Mouse (Mus musculus): Measurements from ENCODE around the gene Cfap161. TPM values are rescaled to one million over a fixed set of nuclear protein-coding genes. Genes with fewer than 3 reads are reported as not detected.

The Cfap161 gene
- polyA plus RNA-seq, 1 experiment from 2014 or later: not detected

- H3K27me3 ChIP-seq (replicated peaks): no peaks in the 10 kb centered on the region
- WGBS: 78% methylated on average over 6 of the region's 6 CpGs
- no peak overlapping the region for H3K4me2 ChIP-seq (replicated peaks)
- H3K4me1 ChIP-seq: no peaks in the 10 kb centered on the region
- H3K4me3 ChIP-seq: no peak overlapping the region
- H3K36me3 ChIP-seq: no peaks in the 10 kb centered on the region
- H3K9me3 ChIP-seq: no peaks in the 10 kb centered on the region
- no peak overlapping the region for H3K9ac ChIP-seq
- H3K27ac ChIP-seq: no peak overlapping the region
- ATAC-seq (ENCODE audit: low FRiP score, low read depth): no peak
Observed at GRCm38 (mm10) chr7:83736341-83737115, 58.2 kb downstream of the Cfap161 start.

GRCm38 (mm10) chr7:83735108-83735781, 59.4 kb downstream of the Cfap161 start:
- Histone ChIP-seq H3K36me3 (no peaks in the 10 kb centered on the region), H3K9me3 (no peaks in the 10 kb centered on the region), H3K4me2 (replicated peaks) (no peak overlapping the region), H3K27ac (no peak overlapping the region), H3K27me3 (replicated peaks) (no peaks in the 10 kb centered on the region), H3K4me1 (no peaks in the 10 kb centered on the region), H3K9ac (no peak overlapping the region), H3K4me3 (no peak overlapping the region)
- WGBS: 90% methylated on average over 7 of the region's 7 CpGs
- ATAC-seq (ENCODE audit: low FRiP score, low read depth): no peak

- Histone ChIP-seq H3K27me3 (replicated peaks) (no peaks in the 10 kb centered on the region), H3K36me3 (no peaks in the 10 kb centered on the region), H3K4me2 (replicated peaks) (no peak overlapping the region), H3K27ac (no peak overlapping the region), H3K4me1 (no peaks in the 10 kb centered on the region), H3K9me3 (no peaks in the 10 kb centered on the region), H3K9ac (no peak overlapping the region), H3K4me3 (no peak overlapping the region)
- 63% methylated on average over 6 of the region's 6 CpGs for WGBS
- ATAC-seq (ENCODE audit: low FRiP score, low read depth): no peak
Observed at GRCm38 (mm10) chr7:83734671-83735082, 60.0 kb downstream of the Cfap161 start.

DNA sequence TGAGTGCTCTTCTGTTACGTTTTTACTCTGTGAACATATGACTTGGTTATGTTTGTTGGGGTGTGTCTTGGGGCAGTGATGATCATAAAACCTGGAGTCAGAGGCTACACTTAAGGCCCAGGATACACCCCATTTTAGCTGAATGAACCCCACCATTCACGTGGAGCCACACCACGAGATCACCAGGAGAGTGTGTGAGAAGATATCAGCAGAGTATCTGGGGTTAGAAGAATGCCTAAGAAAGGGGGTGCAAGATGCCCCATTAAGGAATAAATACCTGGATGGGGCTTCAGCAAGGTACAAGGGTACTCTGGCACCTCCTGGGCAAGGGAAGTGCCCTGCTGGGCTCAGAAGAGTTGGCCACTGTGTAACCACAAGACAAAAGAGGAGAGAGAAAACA, 60.4 kb downstream of the Cfap161 start:
- Histone ChIP-seq H3K4me1 (no peaks in the 10 kb centered on the region), H3K9ac (no peak overlapping the region), H3K4me2 (replicated peaks) (no peak overlapping the region), H3K9me3 (no peaks in the 10 kb centered on the region), H3K36me3 (no peaks in the 10 kb centered on the region), H3K27me3 (replicated peaks) (no peaks in the 10 kb centered on the region), H3K27ac (no peak overlapping the region), H3K4me3 (no peak overlapping the region)
- no peak for ATAC-seq (ENCODE audit: low FRiP score, low read depth)
- WGBS: 92% methylated on average over 3 of the region's 3 CpGs

DNA sequence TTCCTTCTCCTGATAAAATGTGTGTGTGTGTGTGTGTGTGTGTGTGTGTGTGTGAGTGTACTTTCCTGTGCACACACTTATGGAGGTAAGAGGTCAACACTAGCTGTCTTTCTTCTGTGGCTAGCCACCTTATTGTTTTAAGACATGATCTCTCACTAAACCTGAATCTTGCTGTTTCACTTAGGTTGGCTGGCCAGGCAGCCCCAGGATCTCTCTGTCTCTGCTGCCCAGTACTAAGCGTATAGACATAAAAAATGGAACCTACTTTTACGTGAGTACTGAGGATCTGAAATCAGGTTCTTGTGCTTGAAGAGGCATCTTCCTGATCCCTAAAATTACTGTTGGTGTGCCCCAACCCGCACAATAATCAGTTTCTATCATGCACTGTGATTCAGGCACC, 61.9 kb downstream of the Cfap161 start:
- no peak for ATAC-seq (ENCODE audit: low FRiP score, low read depth)
- Histone ChIP-seq H3K27ac (no peak overlapping the region), H3K9ac (no peak overlapping the region), H3K27me3 (replicated peaks) (no peaks in the 10 kb centered on the region), H3K4me2 (replicated peaks) (no peak overlapping the region), H3K4me1 (no peaks in the 10 kb centered on the region), H3K36me3 (no peaks in the 10 kb centered on the region), H3K9me3 (no peaks in the 10 kb centered on the region), H3K4me3 (no peak overlapping the region)
- WGBS: 89% methylated on average over 3 of the region's 3 CpGs

- Histone ChIP-seq H3K36me3 (no peaks in the 10 kb centered on the region), H3K9me3 (no peaks in the 10 kb centered on the region), H3K4me3 (no peak overlapping the region), H3K4me2 (replicated peaks) (no peak overlapping the region), H3K27me3 (replicated peaks) (no peaks in the 10 kb centered on the region), H3K9ac (no peak overlapping the region), H3K27ac (no peak overlapping the region), H3K4me1 (no peaks in the 10 kb centered on the region)
- ATAC-seq (ENCODE audit: low FRiP score, low read depth): no peak
- WGBS: 88% methylated on average over 15 of the region's 15 CpGs
Observed at GRCm38 (mm10) chr7:83731961-83732666, 62.6 kb downstream of the Cfap161 start.

DNA sequence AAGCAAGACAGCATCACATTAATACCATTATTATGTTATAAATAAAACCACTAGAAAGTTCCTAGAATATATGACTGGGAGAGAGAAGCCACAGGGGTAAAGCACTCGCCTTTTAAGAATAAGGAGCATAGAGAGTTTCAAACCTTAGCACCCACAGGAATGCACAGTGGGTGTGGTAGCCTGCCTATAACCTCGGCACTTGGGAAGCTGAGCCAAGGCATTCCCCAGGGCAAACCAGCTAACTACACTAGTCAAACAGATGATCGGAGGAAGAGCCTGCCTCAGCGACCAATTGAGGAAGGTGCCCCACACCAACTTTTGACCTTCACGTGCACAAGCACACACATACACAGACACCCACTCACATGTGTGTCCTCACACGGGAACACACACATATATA, 63.4 kb downstream of the Cfap161 start:
- ATAC-seq (ENCODE audit: low FRiP score, low read depth): no peak
- WGBS: 84% methylated on average over 6 of the region's 6 CpGs
- no peaks in the 10 kb centered on the region for H3K27me3 ChIP-seq (replicated peaks)

DNA sequence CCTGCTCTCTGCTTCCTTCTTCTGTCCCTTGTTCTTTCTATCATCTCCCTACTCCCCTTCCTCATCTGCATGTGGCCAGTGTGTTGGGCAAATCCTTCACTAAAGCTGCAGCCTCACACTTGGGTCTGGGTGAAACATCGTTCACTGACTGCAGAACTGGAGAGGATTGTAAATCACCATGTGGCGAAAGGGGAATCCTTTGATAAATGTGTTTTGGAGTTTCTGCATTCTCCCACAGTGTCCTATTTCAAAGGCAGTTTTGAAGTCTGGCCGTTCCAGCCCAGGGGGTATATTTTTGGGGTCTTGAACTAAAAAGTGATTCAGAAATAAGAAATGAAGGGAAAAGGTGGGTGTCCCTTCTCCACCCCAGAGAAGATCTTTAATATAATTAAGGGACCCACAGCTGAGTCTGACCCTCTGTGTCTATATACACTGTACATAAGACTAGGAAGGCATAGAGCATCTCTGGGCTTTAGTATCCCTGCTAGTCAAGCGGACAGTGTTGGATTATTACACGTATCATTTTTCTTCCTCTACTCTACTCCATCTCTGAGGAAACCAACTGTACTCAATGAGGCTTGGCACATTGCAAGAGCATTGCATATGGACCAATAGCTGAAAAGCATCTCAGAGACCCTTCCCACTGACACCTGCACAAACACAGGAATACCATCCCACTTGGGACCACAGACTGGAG, 67.6 kb downstream of the Cfap161 start:
- no peak overlapping the region for H3K4me3 ChIP-seq
- H3K36me3 ChIP-seq: no peaks in the 10 kb centered on the region
- no peak overlapping the region for H3K27ac ChIP-seq
- ATAC-seq (ENCODE audit: low FRiP score, low read depth): no peak
- no peaks in the 10 kb centered on the region for H3K9me3 ChIP-seq
- no peaks in the 10 kb centered on the region for H3K27me3 ChIP-seq (replicated peaks)
- no peaks in the 10 kb centered on the region for H3K4me1 ChIP-seq
- H3K4me2 ChIP-seq (replicated peaks): no peak overlapping the region
- no peak overlapping the region for H3K9ac ChIP-seq
- WGBS: 58% methylated on average over 5 of the region's 5 CpGs

More for the DNA sequence above, 63.4 kb downstream of the Cfap161 start:
- Histone ChIP-seq H3K9me3 (no peaks in the 10 kb centered on the region), H3K27ac (no peak overlapping the region), H3K4me2 (replicated peaks) (no peak overlapping the region), H3K36me3 (no peaks in the 10 kb centered on the region), H3K9ac (no peak overlapping the region), H3K4me1 (no peaks in the 10 kb centered on the region), H3K4me3 (no peak overlapping the region)

- Histone ChIP-seq H3K27ac (no peak overlapping the region), H3K4me1 (no peaks in the 10 kb centered on the region), H3K36me3 (no peaks in the 10 kb centered on the region), H3K9me3 (no peaks in the 10 kb centered on the region), H3K4me3 (no peak overlapping the region), H3K9ac (no peak overlapping the region), H3K4me2 (replicated peaks) (no peak overlapping the region), H3K27me3 (replicated peaks) (no peaks in the 10 kb centered on the region)
- no peak for ATAC-seq (ENCODE audit: low FRiP score, low read depth)
Observed at GRCm38 (mm10) chr7:83725801-83726200, 68.9 kb downstream of the Cfap161 start.

GRCm38 (mm10) chr7:83724541-83724940, 70.1 kb downstream of the Cfap161 start:
- Histone ChIP-seq H3K9me3 (no peaks in the 10 kb centered on the region), H3K4me3 (no peak overlapping the region), H3K4me2 (replicated peaks) (no peak overlapping the region), H3K9ac (no peak overlapping the region), H3K4me1 (no peaks in the 10 kb centered on the region), H3K27ac (no peak overlapping the region), H3K27me3 (replicated peaks) (no peaks in the 10 kb centered on the region), H3K36me3 (no peaks in the 10 kb centered on the region)
- no peak for ATAC-seq (ENCODE audit: low FRiP score, low read depth)
- 63% methylated on average over 2 of the region's 2 CpGs for WGBS
